Mouse (Mus musculus) megakaryocyte, embryonic 14.5 days (primary cell): ENCODE data around the gene Tmem220. TPM values are rescaled to one million over a fixed set of nuclear protein-coding genes. Genes with fewer than 3 reads are reported as not detected.

Source experiments
- H3K27me3 ChIP-seq: replicated peaks from 2 replicates; pipeline ENCODE3; 2012; ENCODE audit warnings: inconsistent platforms
- H3K36me3 ChIP-seq: replicated peaks from 2 replicates; pipeline ENCODE3; 2012; ENCODE audit warnings: low read length, inconsistent platforms, mixed read lengths
- H3K4me1 ChIP-seq: 2 replicates; pipeline ENCODE4 v1.6.1; 2012; ENCODE audit warnings: inconsistent platforms
- H3K4me3 ChIP-seq: replicated peaks from 2 replicates; pipeline ENCODE3; 2012; ENCODE audit warnings: moderate library complexity, mild to moderate bottlenecking, inconsistent platforms
- H3K9me3 ChIP-seq: 2 replicates; pipeline ENCODE4 v1.6.1; 2012; ENCODE audit warnings: inconsistent platforms
- FLI1 ChIP-seq: IDR thresholded peaks from 2 replicates; pipeline ENCODE4 v1.6.1; 2012; ENCODE audit warnings: low read length, inconsistent platforms, mixed read lengths
- GATA1 ChIP-seq: IDR thresholded peaks from 3 replicates; pipeline ENCODE4 v1.6.1; 2012; ENCODE audit warnings: mixed read lengths, low read length, inconsistent platforms, borderline replicate concordance
- polyA plus RNA-seq: library from polyadenylated mRNA; stranded (reverse); fragments of >175 nt; gene quantifications from 2 replicates; pipeline ENCODE4 v1.2.3, GENCODE M21; 2012; ENCODE audit warnings: low replicate concordance; ENCODE audit not compliant: insufficient read depth

Gene Tmem220
- polyA plus RNA-seq, 1 experiment, result not detected

- H3K27me3 ChIP-seq, result no peaks in the 10 kb centered on the region
- peak within 1 kb of the TSS; percentile 94 for H3K4me3 ChIP-seq
- TF ChIP-seq FLI1, result peak; percentile 96
- TF ChIP-seq GATA1, result no peak
- no peaks in the 10 kb centered on the region for H3K9me3 ChIP-seq
- peaks cover 44% of the 10 kb centered on the region for H3K36me3 ChIP-seq
- peaks cover 29% of the 10 kb centered on the region for H3K4me1 ChIP-seq
Measured at GRCm38 (mm10) chr11:67052321-67052952, 27.5 kb downstream of the Tmem220 start, which contains the start of the genes Adprm and Sco1. Gene Adprm, minus strand, starts transcription at chr11:67052594. Gene Sco1, plus strand, starts transcription at chr11:67052670.

GRCm38 (mm10) chr11:67054754-67055365 is 29.9 kb downstream of the Tmem220 start:
- H3K4me1 ChIP-seq, result peaks cover 25% of the 10 kb centered on the region
- no peak for TF ChIP-seq GATA1
- TF ChIP-seq FLI1, result no peak
- no peak overlapping the region for H3K4me3 ChIP-seq
- no peaks in the 10 kb centered on the region for H3K27me3 ChIP-seq
- H3K36me3 ChIP-seq, result peaks cover 61% of the 10 kb centered on the region
- no peaks in the 10 kb centered on the region for H3K9me3 ChIP-seq

- H3K9me3 ChIP-seq, result no peaks in the 10 kb centered on the region
- peaks cover 97% of the 10 kb centered on the region for H3K36me3 ChIP-seq
- no peaks in the 10 kb centered on the region for H3K27me3 ChIP-seq
- TF ChIP-seq GATA1 (no peak), FLI1 (no peak)
- H3K4me3 ChIP-seq, result no peak overlapping the region
- H3K4me1 ChIP-seq, result 0 out of 2 replicates have a peak, but pooled peaks cover 2% of the 10 kb centered on the region
Measured at GRCm38 (mm10) chr11:67061311-67061710, 36.4 kb downstream of the Tmem220 start.

- no peaks in the 10 kb centered on the region for H3K27me3 ChIP-seq
- peaks cover 94% of the 10 kb centered on the region for H3K36me3 ChIP-seq
- H3K4me3 ChIP-seq, result no peak overlapping the region
- no peaks in the 10 kb centered on the region for H3K9me3 ChIP-seq
- 0 out of 2 replicates have a peak, but pooled peaks cover 2% of the 10 kb centered on the region for H3K4me1 ChIP-seq
- no peak for TF ChIP-seq GATA1
- no peak for TF ChIP-seq FLI1
Measured at GRCm38 (mm10) chr11:67062726-67063125, 37.8 kb downstream of the Tmem220 start.

- Histone ChIP-seq H3K9me3 (peaks cover 12% of the 10 kb centered on the region), H3K36me3 (peaks cover 47% of the 10 kb centered on the region), H3K27me3 (peaks cover 10% of the 10 kb centered on the region), H3K4me3 (no peak overlapping the region), H3K4me1 (peaks cover 9% of the 10 kb centered on the region)
- no peak for TF ChIP-seq FLI1
- no peak for TF ChIP-seq GATA1
Measured at GRCm38 (mm10) chr11:67067741-67068140, 42.8 kb downstream of the Tmem220 start.

- peaks cover 32% of the 10 kb centered on the region for H3K27me3 ChIP-seq
- H3K4me3 ChIP-seq, result no peak overlapping the region
- peaks cover 12% of the 10 kb centered on the region for H3K9me3 ChIP-seq
- TF ChIP-seq GATA1 (no peak), FLI1 (no peak)
- peaks cover 25% of the 10 kb centered on the region for H3K4me1 ChIP-seq
- peaks cover 2% of the 10 kb centered on the region for H3K36me3 ChIP-seq
Measured at GRCm38 (mm10) chr11:67072615-67073130, 47.7 kb downstream of the Tmem220 start.

GRCm38 (mm10) chr11:67075036-67075435 is 50.1 kb downstream of the Tmem220 start:
- H3K9me3 ChIP-seq, result peaks cover 12% of the 10 kb centered on the region
- peaks cover 23% of the 10 kb centered on the region for H3K4me1 ChIP-seq
- H3K27me3 ChIP-seq, result peaks cover 52% of the 10 kb centered on the region
- no peaks in the 10 kb centered on the region for H3K36me3 ChIP-seq
- H3K4me3 ChIP-seq, result no peak overlapping the region
- TF ChIP-seq GATA1, result no peak
- TF ChIP-seq FLI1, result no peak

- Histone ChIP-seq H3K9me3 (peaks cover 8% of the 10 kb centered on the region), H3K27me3 (peaks cover 57% of the 10 kb centered on the region), H3K4me1 (peaks cover 34% of the 10 kb centered on the region), H3K4me3 (no peak overlapping the region), H3K36me3 (no peaks in the 10 kb centered on the region)
- TF ChIP-seq FLI1 (no peak), GATA1 (no peak)
Measured at GRCm38 (mm10) chr11:67076781-67077180, 51.8 kb downstream of the Tmem220 start.

GRCm38 (mm10) chr11:67077435-67077834 is 52.5 kb downstream of the Tmem220 start:
- Histone ChIP-seq H3K4me3 (no peak overlapping the region), H3K27me3 (peaks cover 57% of the 10 kb centered on the region), H3K36me3 (no peaks in the 10 kb centered on the region), H3K4me1 (peaks cover 40% of the 10 kb centered on the region), H3K9me3 (peaks cover 1% of the 10 kb centered on the region; the same call in 1 of the 2 replicates)
- no peak for TF ChIP-seq FLI1
- TF ChIP-seq GATA1, result no peak

- TF ChIP-seq FLI1 (no peak), GATA1 (no peak)
- Histone ChIP-seq H3K4me3 (no peak within 1 kb of the TSS), H3K36me3 (no peaks in the 10 kb centered on the region), H3K4me1 (peaks cover 44% of the 10 kb centered on the region), H3K9me3 (no peaks in the 10 kb centered on the region), H3K27me3 (peaks cover 58% of the 10 kb centered on the region)
Measured at GRCm38 (mm10) chr11:67078000-67078399, 53.0 kb downstream of the Tmem220 start, which contains the start of gene Myh3. Gene Myh3, plus strand, starts transcription at chr11:67078300.
